Mouse (Mus musculus) lung, embryonic 14.5 days (tissue): ENCODE measurements at regions not wholly inside any gene's neighbourhood (a gene's known extent, or its start where the extent isn't known, plus 50 kb on each side); places are given as distances from the start of the nearest gene placed in this dataset.

Source experiments
- ATAC-seq: fragments of 200-750 bp; cut with Nextera tagmentation; 2 replicates; pipeline ENCODE4 v1.8.0; 2017; ENCODE audit warnings: mild to moderate bottlenecking, moderate TSS enrichment, moderate library complexity; ENCODE audit not compliant: insufficient read depth
- DNase-seq: peaks from one replicate; pipeline ENCODE4 v3.0.0-alpha.2; 2015
- H3K27ac ChIP-seq: fragments of 300-500 bp; sonication (generic); 2 replicates; pipeline ENCODE4 v1.5.1; 2014; ENCODE audit warnings: low read depth, mild to moderate bottlenecking, moderate library complexity
- H3K27me3 ChIP-seq: fragments of 300-500 bp; sonication (generic); 2 replicates; pipeline ENCODE4 v1.6.1; 2014; ENCODE audit warnings: low read length, control low read depth; ENCODE audit not compliant: insufficient read depth
- H3K36me3 ChIP-seq: fragments of 300-500 bp; sonication (generic); 2 replicates; pipeline ENCODE4 v1.6.1; 2014; ENCODE audit warnings: control low read depth; ENCODE audit not compliant: insufficient read depth
- H3K4me1 ChIP-seq: fragments of 300-500 bp; sonication (generic); 2 replicates; pipeline ENCODE4 v1.6.1; 2014; ENCODE audit warnings: antibody characterized with exemption, control low read depth; ENCODE audit not compliant: insufficient read depth
- H3K4me2 ChIP-seq: fragments of 300-500 bp; sonication (generic); 2 replicates; pipeline ENCODE4 v1.6.1; 2014; ENCODE audit warnings: mild to moderate bottlenecking
- H3K4me3 ChIP-seq: fragments of 300-500 bp; sonication (generic); 2 replicates; pipeline ENCODE4 v1.5.1; 2014; ENCODE audit warnings: low read depth, low read length
- H3K9ac ChIP-seq: fragments of 300-500 bp; sonication (generic); 2 replicates; pipeline ENCODE4 v1.6.1; 2014
- H3K9me3 ChIP-seq: fragments of 300-500 bp; sonication (generic); 2 replicates; pipeline ENCODE4 v1.6.1; 2016; ENCODE audit warnings: low read depth, low read length, control low read depth
- CTCF ChIP-seq: IDR thresholded peaks from 2 replicates; pipeline ENCODE4 v1.5.1; 2016; ENCODE audit warnings: antibody characterized with exemption, low read depth
- WGBS: fragments of 180-500 bp; shearing (Covaris S2); extraction: QIAGEN DNeasy Blood & Tissue Kit; methylation state at CpG from one replicate; pipeline ENCODE4 v1.1.7; 2014; 5-methylcytosine and 5-hydroxymethylcytosine counted together

GRCm38 (mm10) chr10:16937705-16938104 is 785.3 kb upstream of the Cited2 start:
- H3K4me2 ChIP-seq: no peak overlapping the region
- H3K27ac ChIP-seq: no peak overlapping the region
- H3K9ac ChIP-seq: no peak overlapping the region
- ATAC-seq (no peak), DNase-seq (no peak)
- no peaks in the 10 kb centered on the region for H3K36me3 ChIP-seq
- H3K9me3 ChIP-seq: 0 out of 2 replicates have a peak, but pooled peaks cover 4% of the 10 kb centered on the region
- no peak for TF ChIP-seq CTCF
- no peaks in the 10 kb centered on the region for H3K27me3 ChIP-seq
- no peak overlapping the region for H3K4me3 ChIP-seq
- WGBS: 91% methylated on average over 4 of the region's 4 CpGs
- no peaks in the 10 kb centered on the region for H3K4me1 ChIP-seq

- Histone ChIP-seq H3K27me3 (no peaks in the 10 kb centered on the region), H3K36me3 (no peaks in the 10 kb centered on the region), H3K4me3 (no peak overlapping the region), H3K9ac (no peak overlapping the region), H3K9me3 (no peaks in the 10 kb centered on the region), H3K4me1 (no peaks in the 10 kb centered on the region), H3K4me2 (no peak overlapping the region), H3K27ac (no peak overlapping the region)
- DNase-seq (no peak), ATAC-seq (no peak)
- WGBS: 54% methylated on average over 1 of the region's 1 CpGs
- no peak for TF ChIP-seq CTCF
Measured at GRCm38 (mm10) chr10:16951636-16952035, 771.4 kb upstream of the Cited2 start.

GRCm38 (mm10) chr10:16960971-16961370 is 762.0 kb upstream of the Cited2 start:
- Histone ChIP-seq H3K27ac (no peak overlapping the region), H3K9ac (no peak overlapping the region), H3K4me2 (no peak overlapping the region), H3K4me1 (no peaks in the 10 kb centered on the region), H3K27me3 (no peaks in the 10 kb centered on the region), H3K4me3 (no peak overlapping the region), H3K36me3 (no peaks in the 10 kb centered on the region), H3K9me3 (no peaks in the 10 kb centered on the region)
- 80% methylated on average over 3 of the region's 3 CpGs for WGBS
- ATAC-seq (no peak), DNase-seq (no peak)
- TF ChIP-seq CTCF: no peak

GRCm38 (mm10) chr10:16962463-16962862 is 760.6 kb upstream of the Cited2 start:
- no peak overlapping the region for H3K4me2 ChIP-seq
- no peak overlapping the region for H3K27ac ChIP-seq
- DNase-seq (peak; percentile 24), ATAC-seq (no peak)
- H3K36me3 ChIP-seq: no peaks in the 10 kb centered on the region
- TF ChIP-seq CTCF: no peak
- H3K4me3 ChIP-seq: no peak overlapping the region
- no peaks in the 10 kb centered on the region for H3K9me3 ChIP-seq
- no peaks in the 10 kb centered on the region for H3K27me3 ChIP-seq
- no peak overlapping the region for H3K9ac ChIP-seq
- no peaks in the 10 kb centered on the region for H3K4me1 ChIP-seq
- WGBS: 36% methylated on average over 2 of the region's 2 CpGs

- Histone ChIP-seq H3K27ac (no peak overlapping the region), H3K4me3 (no peak overlapping the region), H3K4me2 (no peak overlapping the region), H3K36me3 (no peaks in the 10 kb centered on the region), H3K4me1 (no peaks in the 10 kb centered on the region), H3K9ac (no peak overlapping the region), H3K27me3 (no peaks in the 10 kb centered on the region), H3K9me3 (no peaks in the 10 kb centered on the region)
- ATAC-seq (no peak), DNase-seq (no peak)
- no peak for TF ChIP-seq CTCF
- WGBS: 58% methylated on average over 5 of the region's 5 CpGs
Measured at GRCm38 (mm10) chr10:16978770-16979169, 744.2 kb upstream of the Cited2 start.

- Histone ChIP-seq H3K4me2 (no peak overlapping the region), H3K27me3 (no peaks in the 10 kb centered on the region), H3K9me3 (no peaks in the 10 kb centered on the region), H3K9ac (no peak overlapping the region), H3K4me1 (peaks cover 4% of the 10 kb centered on the region; the same call in 1 of the 2 replicates), H3K27ac (no peak overlapping the region), H3K36me3 (no peaks in the 10 kb centered on the region), H3K4me3 (no peak overlapping the region)
- peak; percentile 14 for DNase-seq
- no peak for TF ChIP-seq CTCF
- ATAC-seq: no peak
- 52% methylated on average over 1 of the region's 1 CpGs for WGBS
Measured at GRCm38 (mm10) chr10:16990227-16990626, 732.8 kb upstream of the Cited2 start.

DNA sequence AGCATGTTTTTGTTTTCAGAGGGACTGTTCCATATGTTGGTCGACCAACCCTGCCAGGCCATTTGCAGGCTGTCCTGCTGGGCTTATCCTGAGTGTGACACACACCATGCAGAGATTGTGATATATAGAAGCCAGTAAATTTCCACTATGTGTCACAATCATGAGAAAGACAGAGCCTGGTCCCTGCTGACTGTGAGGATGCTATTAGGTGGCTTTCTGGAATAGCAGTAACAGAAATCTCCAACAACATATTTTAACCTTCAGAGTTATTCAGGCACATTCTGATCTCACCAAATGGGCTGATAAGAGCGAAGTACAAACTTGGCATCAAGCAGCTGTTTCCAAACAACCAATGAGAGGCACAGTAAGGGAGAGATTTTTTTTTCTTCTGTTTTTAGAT is 729.2 kb upstream of the Cited2 start:
- no peak for TF ChIP-seq CTCF
- H3K27ac ChIP-seq: no peak overlapping the region
- peaks cover 4% of the 10 kb centered on the region; the same call in 1 of the 2 replicates for H3K4me1 ChIP-seq
- peak; percentile 38; the same call in 1 of the 2 replicates for ATAC-seq
- 42% methylated on average over 2 of the region's 2 CpGs for WGBS
- no peaks in the 10 kb centered on the region for H3K27me3 ChIP-seq
- H3K36me3 ChIP-seq: no peaks in the 10 kb centered on the region
- no peak overlapping the region for H3K4me2 ChIP-seq
- H3K9ac ChIP-seq: no peak overlapping the region
- no peaks in the 10 kb centered on the region for H3K9me3 ChIP-seq
- H3K4me3 ChIP-seq: no peak overlapping the region
- peak; percentile 35 for DNase-seq

DNA sequence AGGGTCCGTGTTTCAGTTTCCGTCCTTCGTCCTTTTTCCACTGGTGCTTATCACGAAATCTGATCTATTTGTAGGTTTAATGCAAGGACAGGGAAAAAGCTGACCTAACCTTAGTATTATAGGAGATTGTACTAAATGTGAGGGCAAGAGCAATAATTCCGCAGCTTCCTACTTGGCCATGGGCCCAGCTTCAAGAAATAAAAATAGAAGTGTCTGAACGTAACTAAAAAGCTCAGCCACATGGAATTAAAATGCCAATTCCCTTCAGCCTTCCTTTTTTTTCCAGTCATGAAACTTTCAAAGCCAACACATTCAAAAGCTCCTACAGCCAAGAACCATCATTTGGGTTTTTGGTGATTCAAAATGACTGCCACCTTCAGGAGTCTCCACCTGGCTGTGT is 728.5 kb upstream of the Cited2 start:
- 33% methylated on average over 6 of the region's 6 CpGs for WGBS

More for the DNA sequence above, 728.5 kb upstream of the Cited2 start:
- Histone ChIP-seq H3K4me1 (peaks cover 4% of the 10 kb centered on the region; the same call in 1 of the 2 replicates), H3K4me3 (no peak overlapping the region), H3K9me3 (no peaks in the 10 kb centered on the region), H3K36me3 (no peaks in the 10 kb centered on the region), H3K9ac (no peak overlapping the region), H3K27me3 (no peaks in the 10 kb centered on the region), H3K4me2 (no peak overlapping the region), H3K27ac (no peak overlapping the region)
- peak; percentile 72 for DNase-seq
- TF ChIP-seq CTCF: no peak
- ATAC-seq: no peak
